Mouse (Mus musculus) layer of hippocampus, adult 2 months (tissue): Measurements from ENCODE around the gene Zan. TPM values are rescaled to one million over a fixed set of nuclear protein-coding genes. Genes with fewer than 3 reads are reported as not detected.

Source experiments
- DNase-seq, 2 experiments: peaks; one replicate each; pipeline ENCODE4 v3.0.0; 2022; ENCODE audit warnings: low spot score in 2 of 2
- H3K27ac ChIP-seq: fragments of 200-600 bp; 2 replicates; pipeline ENCODE4 v1.8.1; 2022
- H3K4me3 ChIP-seq: fragments of 200-600 bp; 2 replicates; pipeline ENCODE4 v1.8.1; 2022; ENCODE audit warnings: mild to moderate bottlenecking
- CTCF ChIP-seq: fragments of 200-600 bp; conservative IDR thresholded peaks from 2 replicates; pipeline ENCODE4 v1.8.1; 2022; ENCODE audit warnings: antibody characterized with exemption, mild to moderate bottlenecking, moderate library complexity
- total RNA-seq, 2 experiments: library from RNA; stranded (reverse); gene quantifications; 2 replicates each; pipeline ENCODE4 v1.2.3; 2021

The Zan gene
- total RNA-seq, 2 experiments from 2014 or later: 0.36 to 0.49 TPM

DNA sequence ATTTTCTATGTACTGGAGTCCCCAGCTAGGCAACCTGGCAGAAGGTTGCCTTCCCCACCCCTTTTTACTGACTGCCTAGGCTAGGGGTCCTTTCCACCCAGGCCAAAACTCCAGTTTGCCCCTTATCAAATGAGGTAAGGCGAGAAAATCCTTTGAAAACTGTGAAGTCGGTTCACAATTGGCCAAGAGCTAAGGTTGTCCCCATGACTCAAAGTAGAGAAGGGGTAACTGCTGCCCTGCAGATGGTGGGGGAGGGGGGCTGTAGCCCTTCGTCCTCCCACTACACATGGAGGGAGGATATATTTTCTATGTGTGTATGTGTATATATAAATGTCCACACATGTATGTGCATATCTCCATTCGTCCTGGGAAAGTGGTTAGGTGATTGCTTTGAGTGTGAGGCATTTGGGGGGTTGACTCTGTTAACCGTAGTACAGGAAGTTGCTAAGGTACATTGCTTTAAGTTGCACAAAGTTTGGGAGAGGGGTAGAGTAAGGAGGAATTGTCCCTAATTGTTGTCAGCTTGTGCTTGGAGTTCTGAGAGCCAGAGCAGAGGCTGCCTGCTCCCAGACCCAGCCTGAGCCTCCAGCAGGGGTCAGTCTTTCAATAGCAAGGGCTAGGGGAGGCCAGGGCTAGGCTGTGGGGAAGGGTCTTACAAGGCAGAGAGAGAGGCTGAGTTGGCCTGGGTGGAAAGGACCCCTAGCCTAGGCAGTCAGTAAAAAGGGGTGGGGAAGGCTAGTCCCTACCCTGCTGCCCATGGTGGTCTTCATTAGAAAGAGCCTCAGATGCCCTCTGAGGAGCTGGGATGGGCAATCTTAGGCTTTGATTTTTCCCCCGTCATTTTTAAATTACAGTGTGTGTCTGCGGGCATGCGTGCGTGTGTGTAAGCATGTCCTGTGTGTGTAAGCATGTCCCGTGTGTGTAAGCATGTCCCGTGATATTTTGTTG is 36.3 kb upstream of the Zan start:
- Histone ChIP-seq H3K27ac (no peak overlapping the region), H3K4me3 (no peak overlapping the region)
- TF ChIP-seq CTCF: peak; percentile 76
- DNase-seq: no peak

DNA sequence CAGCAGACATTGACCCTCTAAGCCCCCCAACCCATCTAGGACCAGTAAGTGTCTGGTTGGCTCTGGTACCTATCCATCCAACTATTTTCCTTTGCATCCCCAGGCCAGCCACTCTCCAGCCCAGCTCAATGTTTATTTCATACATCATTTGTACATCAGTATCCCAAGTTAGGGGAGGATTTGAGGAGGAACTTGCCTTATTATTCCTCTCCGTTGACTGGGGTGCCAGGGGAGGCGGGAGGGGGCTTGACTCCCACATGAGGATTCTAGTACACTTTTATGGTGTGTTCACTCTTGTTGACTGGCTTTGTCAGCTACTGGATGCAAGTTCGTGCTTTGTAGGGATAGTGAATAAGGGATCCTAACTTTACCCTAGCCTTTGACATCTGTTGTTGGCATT is 34.8 kb upstream of the Zan start:
- DNase-seq: no peak
- Histone ChIP-seq H3K4me3 (peak overlapping the region; percentile 76), H3K27ac (peak overlapping the region; percentile 96; the same call in 1 of the 2 replicates)
- TF ChIP-seq CTCF: no peak

DNA sequence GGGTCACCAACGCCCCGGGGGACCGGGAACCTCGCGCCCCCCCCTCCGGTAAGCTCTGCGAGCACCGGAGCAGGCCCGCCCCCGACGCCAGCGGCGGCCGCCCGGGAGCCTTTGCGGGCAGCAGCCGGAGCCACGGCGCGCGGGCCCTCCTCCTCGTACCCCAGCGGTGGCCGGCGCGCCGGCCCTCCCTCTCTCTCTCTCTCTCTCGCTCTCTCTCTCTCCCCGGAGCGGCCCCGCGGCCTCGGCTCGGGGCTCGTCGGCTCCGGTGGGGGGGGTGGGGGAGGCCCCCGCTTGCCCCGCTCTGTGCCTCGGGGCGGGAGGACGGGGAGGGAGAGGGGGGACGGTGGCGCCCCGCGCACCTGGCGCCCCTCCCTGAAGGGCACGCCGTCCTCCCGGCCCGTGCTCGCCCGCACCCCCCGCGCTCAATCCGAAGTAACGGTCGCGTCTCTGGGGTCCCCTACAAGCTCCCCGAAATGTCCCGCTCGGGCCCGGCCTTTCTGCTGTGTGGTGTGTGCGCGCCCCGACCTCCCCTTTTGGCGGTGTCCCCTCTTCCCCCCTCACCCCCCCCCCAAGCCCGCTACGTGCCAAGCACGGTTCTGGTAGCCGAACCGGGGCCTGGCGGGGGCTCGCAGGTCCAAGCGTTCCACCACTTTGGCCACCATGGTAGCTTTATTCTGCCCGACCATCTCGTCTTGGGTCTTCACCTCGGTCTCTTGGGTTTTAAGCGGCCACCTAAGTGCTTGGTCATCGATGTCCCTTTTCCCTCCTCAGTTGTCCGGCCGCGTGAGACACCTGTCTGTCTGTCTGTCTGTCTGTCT is 33.9 kb upstream of the Zan start:
- DNase-seq: no peak
- peak overlapping the region; percentile 76 for H3K4me3 ChIP-seq
- peak overlapping the region; percentile 96 for H3K27ac ChIP-seq
- TF ChIP-seq CTCF: no peak

DNA sequence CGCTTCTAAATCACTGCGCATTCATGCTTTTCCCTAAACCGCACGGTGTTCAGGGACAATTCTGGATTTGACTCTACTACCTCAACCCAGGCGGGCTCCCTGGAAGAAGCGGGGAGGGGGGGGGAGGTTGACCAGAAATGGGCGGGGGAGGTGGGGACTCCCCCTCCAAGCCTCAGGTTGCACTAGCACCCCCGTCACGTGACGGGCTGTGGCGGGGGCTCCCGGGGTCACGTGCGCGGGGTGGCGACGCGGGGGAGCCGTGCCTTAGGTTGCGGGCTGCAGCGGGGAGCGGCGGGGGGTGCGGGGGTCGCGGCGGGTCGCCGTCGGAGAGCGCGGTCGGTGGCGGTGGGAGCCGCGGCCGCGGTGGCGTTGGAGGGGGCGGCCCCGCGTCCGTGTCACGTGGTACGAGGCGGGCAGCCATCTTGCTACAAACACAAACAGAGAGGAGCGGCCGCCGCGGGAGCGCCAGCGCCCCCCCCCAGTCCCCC is 33.2 kb upstream of the Zan start:
- peak overlapping the region; percentile 96 for H3K27ac ChIP-seq
- no peak for TF ChIP-seq CTCF
- peak in 1 of 2 experiments; percentile 67 for DNase-seq
- H3K4me3 ChIP-seq: peak overlapping the region; percentile 76

DNA sequence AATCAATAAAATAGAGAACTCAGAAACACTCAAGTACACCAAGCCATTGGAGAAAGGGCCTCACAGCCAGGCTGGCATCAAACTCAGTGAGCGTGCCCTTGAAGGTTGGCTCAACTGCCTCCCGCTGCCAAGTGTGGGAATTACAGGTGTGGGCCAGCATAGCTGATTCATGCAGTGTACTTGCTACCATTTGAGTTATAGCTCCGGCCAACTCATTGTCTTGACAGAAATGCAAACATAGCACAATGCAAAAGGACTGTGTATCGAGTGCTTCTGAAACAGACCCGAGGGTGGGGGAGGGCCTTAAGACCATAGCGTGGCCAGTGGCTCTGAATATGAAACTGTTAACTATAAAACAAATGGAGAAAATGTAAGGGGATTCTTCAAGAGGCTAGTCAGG is 27.2 kb upstream of the Zan start:
- no peak for DNase-seq
- Histone ChIP-seq H3K27ac (no peak overlapping the region), H3K4me3 (no peak overlapping the region)
- TF ChIP-seq CTCF: peak; percentile 30

DNA sequence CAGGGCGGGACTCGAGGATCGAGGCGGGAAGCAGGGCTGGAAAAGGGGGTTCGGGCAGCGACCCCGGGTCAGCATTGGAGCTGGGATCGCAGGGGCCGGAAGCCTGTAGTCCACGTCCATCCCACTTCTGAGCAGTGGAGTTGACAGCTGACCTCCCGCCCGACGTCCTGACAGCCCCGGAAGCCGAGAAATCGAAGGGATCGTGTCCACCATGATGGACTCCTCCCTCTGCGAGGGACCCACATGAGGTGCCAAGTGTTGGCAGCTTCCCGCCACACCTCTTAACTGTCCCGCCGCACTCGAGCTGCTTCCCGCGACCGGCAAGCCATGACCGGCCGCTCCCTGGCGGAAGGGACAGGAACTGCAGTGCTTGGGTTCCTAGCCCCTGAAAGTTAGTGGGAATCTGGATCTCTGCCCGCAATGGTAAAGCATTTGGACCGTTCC is 25.8 kb upstream of the Zan start:
- DNase-seq: peak; percentile 62 to 71
- H3K27ac ChIP-seq: peak overlapping the region; percentile 100

DNA sequence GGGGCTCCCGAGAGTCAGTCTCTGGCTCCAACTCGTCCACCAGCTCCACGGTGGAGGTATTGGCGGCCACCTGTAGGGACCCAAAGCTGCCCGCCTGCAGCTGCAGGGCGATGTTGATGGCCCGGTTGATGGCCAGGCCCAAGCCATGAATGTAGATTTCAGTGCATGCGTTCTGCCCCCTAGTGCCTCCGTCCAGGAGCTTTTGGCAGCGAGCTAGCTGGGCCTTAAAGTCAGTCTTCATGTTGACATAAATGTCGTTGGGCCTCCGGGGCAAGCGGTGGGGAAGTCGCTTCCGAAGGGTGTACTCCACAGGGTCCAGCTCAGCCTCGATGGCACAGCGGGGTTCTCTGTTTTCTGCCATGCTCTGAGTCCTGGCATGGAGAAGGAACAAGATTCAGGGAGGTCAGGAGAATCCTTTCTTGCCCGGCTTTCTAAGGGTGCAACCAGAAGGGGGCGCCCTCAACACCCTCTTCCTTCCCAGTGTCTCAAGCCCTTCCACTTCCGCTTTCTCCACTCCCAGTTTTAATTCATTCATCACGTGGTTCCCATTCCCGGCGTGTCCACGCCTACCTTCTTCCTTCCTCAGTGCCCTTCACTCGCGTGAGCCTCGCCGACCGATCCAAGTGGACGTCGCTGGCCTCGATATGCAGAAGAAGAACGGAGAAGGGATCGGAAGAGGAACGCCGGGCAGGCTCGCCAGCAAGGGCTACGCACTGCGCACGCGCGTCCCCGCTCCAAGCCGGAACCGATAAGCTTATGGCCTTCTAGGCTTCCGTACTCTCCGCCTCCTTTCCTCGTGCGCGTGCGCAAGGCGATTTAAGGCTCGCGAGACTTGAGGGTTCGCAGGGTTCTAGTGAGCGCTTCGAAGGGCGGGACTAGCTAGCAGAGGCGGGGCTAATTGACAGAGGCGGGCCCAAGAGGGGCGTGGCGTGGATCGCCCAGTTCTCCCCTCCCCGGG is 25.1 kb upstream of the Zan start, which contains the start of gene Pop7:
TSS of gene Pop7 (minus strand) at position 810 of the 958 bp plus-strand sequence.
- peak; percentile 99 to 100 for DNase-seq
- Histone ChIP-seq H3K27ac (peak within 1 kb of the TSS; percentile 100), H3K4me3 (peak within 1 kb of the TSS; percentile 84)
- peak; percentile 91 for TF ChIP-seq CTCF

More for the DNA sequence above, 25.8 kb upstream of the Zan start:
- H3K4me3 ChIP-seq: peak overlapping the region; percentile 84
- peak; percentile 97 for TF ChIP-seq CTCF

DNA sequence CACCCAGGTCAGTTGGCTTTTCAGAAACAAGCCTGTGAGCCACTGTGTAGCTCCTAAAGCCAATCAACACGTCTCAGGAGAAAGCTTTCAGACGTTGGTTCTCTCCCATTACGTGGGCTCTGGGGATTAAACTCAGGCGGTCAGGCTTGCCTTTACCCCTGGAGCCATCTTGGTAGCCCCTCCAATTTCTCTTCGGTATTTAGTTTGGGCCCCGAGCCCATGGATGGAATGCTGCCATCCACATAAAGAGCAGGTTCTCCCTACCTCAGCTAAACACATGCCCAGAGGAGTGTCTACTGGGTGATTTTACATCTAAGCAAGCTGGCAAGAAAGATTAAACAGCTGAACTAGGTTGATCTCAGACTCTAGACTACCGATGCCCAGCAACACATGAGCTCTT is 23.3 kb upstream of the Zan start:
- DNase-seq: no peak
- Histone ChIP-seq H3K27ac (no peak overlapping the region), H3K4me3 (no peak overlapping the region)
- TF ChIP-seq CTCF: no peak

DNA sequence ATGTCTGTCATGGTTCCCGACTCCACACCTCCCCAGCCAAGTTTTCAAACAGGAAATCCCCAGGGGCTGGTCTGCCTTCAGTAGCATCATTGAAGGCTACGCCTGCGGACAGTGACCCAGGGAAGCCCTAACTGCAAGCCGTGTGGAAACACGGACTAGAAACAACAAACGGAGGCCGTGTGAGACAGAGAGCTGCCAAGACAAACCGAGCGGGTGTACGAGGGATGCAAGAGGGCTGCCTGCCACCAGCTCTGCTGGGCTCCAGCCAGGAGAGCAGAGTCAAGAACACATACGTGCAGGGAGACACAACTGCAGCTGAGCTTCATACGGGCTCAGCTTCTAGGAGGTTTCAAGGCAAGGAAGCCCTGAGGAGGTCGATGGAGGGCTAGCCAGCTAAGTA is 17.0 kb upstream of the Zan start:
- no peak for TF ChIP-seq CTCF
- DNase-seq: no peak
- Histone ChIP-seq H3K4me3 (no peak overlapping the region), H3K27ac (peak overlapping the region; percentile 14; the same call in 1 of the 2 replicates)

DNA sequence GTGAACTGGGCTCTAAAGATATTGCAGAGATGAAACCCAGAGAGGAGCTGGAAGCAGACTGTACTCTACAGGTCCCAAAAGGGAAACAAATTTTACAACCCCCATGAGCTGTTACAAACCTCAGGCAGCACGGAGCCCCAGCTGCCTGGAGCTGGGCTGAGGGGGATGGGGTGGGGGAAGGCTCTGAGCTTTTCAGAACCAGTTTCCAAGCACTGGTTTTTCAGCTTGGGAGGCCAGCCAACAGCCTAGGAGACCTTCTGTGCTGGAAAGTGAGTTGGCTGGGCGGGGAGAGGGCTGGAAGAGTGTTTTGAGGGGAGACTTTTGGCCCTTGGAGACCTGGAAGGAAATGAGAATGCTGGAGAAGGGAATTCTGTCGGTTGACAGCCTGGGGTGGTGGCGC is 14.7 kb upstream of the Zan start:
- peak overlapping the region; percentile 67 for H3K27ac ChIP-seq
- DNase-seq: peak; percentile 49 to 67
- H3K4me3 ChIP-seq: no peak overlapping the region
- TF ChIP-seq CTCF: no peak

DNA sequence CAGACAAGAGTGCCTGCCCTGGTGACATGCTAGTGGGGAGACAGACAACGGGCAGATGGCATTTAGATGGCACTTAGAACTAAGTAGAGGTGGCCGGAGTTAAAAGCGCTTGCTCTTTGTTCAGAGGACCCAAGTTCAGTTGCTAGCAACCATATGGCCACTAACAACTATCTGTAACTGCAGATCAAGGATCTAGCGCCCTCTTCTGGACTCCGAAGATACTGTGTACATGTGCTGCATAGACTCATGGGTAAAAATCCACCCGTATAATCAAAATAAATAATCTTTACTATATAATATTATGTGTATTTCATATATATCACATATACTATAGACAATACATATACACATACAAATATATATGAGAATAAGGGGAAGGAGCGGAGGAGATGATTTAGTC is 10.8 kb upstream of the Zan start:
- H3K27ac ChIP-seq: no peak overlapping the region
- H3K4me3 ChIP-seq: no peak overlapping the region
- DNase-seq: no peak
- TF ChIP-seq CTCF: peak; percentile 60

DNA sequence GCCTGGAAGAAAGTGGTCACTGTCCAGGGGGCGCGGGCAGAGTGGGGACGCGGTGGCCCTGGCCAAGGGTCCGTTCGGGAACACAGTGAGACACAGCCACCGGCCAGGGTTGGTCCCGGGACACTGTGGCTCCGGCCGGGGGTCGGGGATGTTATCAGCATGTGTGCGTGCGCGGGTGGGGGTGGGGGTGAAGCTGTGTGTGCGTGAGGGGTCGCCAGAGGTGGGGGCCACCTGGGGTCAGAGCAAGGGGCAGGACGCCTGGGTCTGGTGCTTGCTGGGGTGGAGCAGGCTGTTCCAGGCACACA is 8.9 kb upstream of the Zan start:
- Histone ChIP-seq H3K27ac (no peak overlapping the region), H3K4me3 (no peak overlapping the region)
- no peak for DNase-seq
- TF ChIP-seq CTCF: no peak
